Mouse (Mus musculus): ENCODE results near the gene Mcm8. TPM values are rescaled to one million over a fixed set of nuclear protein-coding genes. Genes with fewer than 3 reads are reported as not detected.

The Mcm8 gene
- total and polyA plus RNA-seq, 2 experiments from 2014 or later = 2.4 to 4.0 TPM

GRCm38 (mm10) chr2:132793441-132794203, 22.3 kb upstream of the Mcm8 start:
- Histone ChIP-seq H3K36me3 (ENCODE audit: insufficient read depth, low read length) (peaks cover 22% of the 10 kb centered on the region), H3K9me3 (ENCODE audit: low read length) (no peaks in the 10 kb centered on the region), H3K4me1 (ENCODE audit: insufficient read depth, low read length) (no peaks in the 10 kb centered on the region), H3K4me2 (ENCODE audit: low read depth, low read length, poor library complexity, severe bottlenecking) (no peak overlapping the region), H3K27me3 (ENCODE audit: insufficient read depth, low read length) (no peaks in the 10 kb centered on the region), H3K9ac (replicated peaks; ENCODE audit: low read length, poor library complexity, severe bottlenecking) (no peak overlapping the region), H3K27ac (ENCODE audit: low read depth, low read length) (no peak overlapping the region), H3K4me3 (ENCODE audit: low read depth, low read length) (no peak overlapping the region)
- DNase-seq (ENCODE audit: low spot score) = peak; percentile 5
- WGBS = 89% methylated on average over 19 of the region's 19 CpGs
- no peak for TF ChIP-seq CTCF (IDR thresholded peaks at IDR 0.05)
- no peak; the same call in 1 of the 2 replicates for ATAC-seq (ENCODE audit: low FRiP score)

- no peaks in the 10 kb centered on the region for H3K27me3 ChIP-seq (ENCODE audit: insufficient read depth, low read length)
- no peak overlapping the region for H3K4me3 ChIP-seq (ENCODE audit: low read depth, low read length)
- no peak for TF ChIP-seq CTCF (IDR thresholded peaks at IDR 0.05)
- no peak overlapping the region for H3K4me2 ChIP-seq (ENCODE audit: low read depth, low read length, poor library complexity, severe bottlenecking)
- H3K9me3 ChIP-seq (ENCODE audit: low read length) = no peaks in the 10 kb centered on the region
- WGBS = 86% methylated on average over 7 of the region's 7 CpGs
- H3K4me1 ChIP-seq (ENCODE audit: insufficient read depth, low read length) = no peaks in the 10 kb centered on the region
- H3K9ac ChIP-seq (replicated peaks; ENCODE audit: low read length, poor library complexity, severe bottlenecking) = no peak overlapping the region
- DNase-seq (ENCODE audit: low spot score) (no peak), ATAC-seq (ENCODE audit: low FRiP score) (no peak)
- no peak overlapping the region for H3K27ac ChIP-seq (ENCODE audit: low read depth, low read length)
- peaks cover 22% of the 10 kb centered on the region for H3K36me3 ChIP-seq (ENCODE audit: insufficient read depth, low read length)
Measured at GRCm38 (mm10) chr2:132794204-132794586, 21.7 kb upstream of the Mcm8 start.

DNA sequence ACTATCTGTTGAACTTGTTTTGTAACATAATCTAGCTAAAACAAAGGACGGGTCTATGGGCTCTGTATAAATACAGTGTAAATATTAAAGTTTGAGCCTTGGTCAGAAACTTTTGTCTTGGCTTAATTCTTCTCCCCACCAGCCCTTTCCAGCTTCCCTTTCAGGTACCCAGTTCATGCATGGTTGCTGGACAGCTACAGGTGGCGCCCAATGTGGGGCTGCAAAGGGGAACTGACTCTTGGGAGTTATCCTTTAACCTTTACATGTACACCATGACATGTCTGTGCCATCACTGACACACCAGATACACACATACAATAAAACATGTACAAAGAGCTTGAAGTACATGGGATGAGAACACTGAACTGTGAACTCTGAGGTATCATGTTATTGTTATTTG, 13.0 kb upstream of the Mcm8 start:
- no peak for TF ChIP-seq CTCF (IDR thresholded peaks at IDR 0.05)
- Histone ChIP-seq H3K4me2 (ENCODE audit: low read depth, low read length, poor library complexity, severe bottlenecking) (no peak overlapping the region), H3K27me3 (ENCODE audit: insufficient read depth, low read length) (no peaks in the 10 kb centered on the region), H3K36me3 (ENCODE audit: insufficient read depth, low read length) (peaks cover 36% of the 10 kb centered on the region), H3K9me3 (ENCODE audit: low read length) (no peaks in the 10 kb centered on the region), H3K9ac (replicated peaks; ENCODE audit: low read length, poor library complexity, severe bottlenecking) (no peak overlapping the region), H3K4me3 (ENCODE audit: low read depth, low read length) (no peak overlapping the region), H3K27ac (ENCODE audit: low read depth, low read length) (no peak overlapping the region), H3K4me1 (ENCODE audit: insufficient read depth, low read length) (no peaks in the 10 kb centered on the region)
- WGBS = 87% methylated on average over 2 of the region's 2 CpGs
- ATAC-seq (ENCODE audit: low FRiP score) (no peak), DNase-seq (ENCODE audit: low spot score) (no peak)

GRCm38 (mm10) chr2:132841071-132841470, 25.1 kb downstream of the Mcm8 start:
- no peak for DNase-seq (ENCODE audit: low spot score)
- Histone ChIP-seq H3K36me3 (ENCODE audit: insufficient read depth, low read length) (no peaks in the 10 kb centered on the region), H3K4me1 (ENCODE audit: insufficient read depth, low read length) (no peaks in the 10 kb centered on the region), H3K4me3 (ENCODE audit: low read depth, low read length) (no peak overlapping the region), H3K4me2 (ENCODE audit: low read depth, low read length, poor library complexity, severe bottlenecking) (no peak overlapping the region), H3K27me3 (ENCODE audit: insufficient read depth, low read length) (no peaks in the 10 kb centered on the region), H3K9ac (replicated peaks; ENCODE audit: low read length, poor library complexity, severe bottlenecking) (no peak overlapping the region), H3K27ac (ENCODE audit: low read depth, low read length) (no peak overlapping the region), H3K9me3 (ENCODE audit: low read length) (no peaks in the 10 kb centered on the region)
- WGBS = 92% methylated on average over 4 of the region's 4 CpGs
- TF ChIP-seq CTCF (IDR thresholded peaks at IDR 0.05) = no peak
- ATAC-seq (ENCODE audit: low FRiP score) = no peak

DNA sequence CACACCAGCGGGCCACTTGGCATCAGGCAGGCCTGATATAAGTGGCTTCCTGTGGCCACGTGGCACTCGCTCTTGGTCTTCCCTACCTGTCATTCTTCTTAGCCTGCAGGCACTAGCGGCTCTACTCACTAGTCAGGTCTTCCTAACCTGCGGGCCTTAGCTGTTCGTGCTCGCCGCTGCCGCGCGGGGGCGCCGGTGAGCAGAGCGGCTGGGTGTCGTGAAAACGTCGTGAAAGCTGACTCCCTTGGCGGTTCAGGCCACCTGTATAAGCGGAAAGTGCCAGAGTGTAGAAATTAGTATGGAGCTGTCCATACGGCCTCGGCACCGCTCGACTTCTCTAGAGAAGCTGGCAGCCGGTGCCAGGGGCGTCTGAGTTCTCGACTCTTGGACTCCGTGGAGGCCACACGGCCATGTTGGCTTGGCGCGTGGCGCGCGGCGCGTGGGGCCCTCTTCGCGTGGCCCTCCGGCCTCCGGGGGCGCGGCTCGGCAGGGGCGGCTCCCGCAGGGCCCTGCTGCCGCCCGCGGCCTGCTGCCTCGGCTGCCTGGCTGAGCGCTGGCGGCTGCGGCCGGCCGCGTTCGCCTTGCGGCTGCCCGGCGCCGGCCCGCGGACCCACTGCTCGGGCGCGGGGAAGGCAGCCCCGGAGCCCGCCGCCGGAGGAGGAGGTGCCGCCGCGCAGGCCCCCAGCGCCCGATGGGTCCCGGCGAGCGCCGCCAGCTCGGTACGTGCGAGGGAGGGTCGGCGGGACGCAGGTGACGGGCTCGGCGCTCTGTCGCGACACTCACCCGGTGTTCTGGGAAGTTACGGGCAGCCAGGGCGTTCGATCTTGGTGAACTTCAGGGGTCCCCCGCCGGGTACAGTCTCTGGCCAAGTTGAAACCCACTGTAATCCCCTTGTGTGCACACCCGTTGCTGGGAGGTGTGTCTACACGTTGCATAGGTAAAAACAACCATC, 30.7 kb downstream of the Mcm8 start, which contains the start of gene Crls1:
TSS of gene Crls1 (plus strand) at position 260 of the 952 bp plus-strand sequence.
- peaks cover 10% of the 10 kb centered on the region; the same call in 1 of the 2 replicates for H3K4me1 ChIP-seq (ENCODE audit: insufficient read depth, low read length)
- peak within 1 kb of the TSS; percentile 86 for H3K9ac ChIP-seq (replicated peaks; ENCODE audit: low read length, poor library complexity, severe bottlenecking)
- H3K27me3 ChIP-seq (ENCODE audit: insufficient read depth, low read length) = no peaks in the 10 kb centered on the region
- peak within 1 kb of the TSS; percentile 82 for H3K27ac ChIP-seq (ENCODE audit: low read depth, low read length)
- DNase-seq (ENCODE audit: low spot score) (peak; percentile 95), ATAC-seq (ENCODE audit: low FRiP score) (peak; percentile 92)
- H3K4me2 ChIP-seq (ENCODE audit: low read depth, low read length, poor library complexity, severe bottlenecking) = peak within 1 kb of the TSS; percentile 78
- peak within 1 kb of the TSS; percentile 95 for H3K4me3 ChIP-seq (ENCODE audit: low read depth, low read length)
- H3K9me3 ChIP-seq (ENCODE audit: low read length) = no peaks in the 10 kb centered on the region
- WGBS = under 1% methylated on average over 93 of the region's 96 CpGs
- TF ChIP-seq CTCF (IDR thresholded peaks at IDR 0.05) = peak; percentile 99
- H3K36me3 ChIP-seq (ENCODE audit: insufficient read depth, low read length) = no peaks in the 10 kb centered on the region

Measured in midbrain, postnatal 0 days (tissue).